Mouse (Mus musculus): Measurements from ENCODE around the gene 1110025L11Rik. TPM values are rescaled to one million over a fixed set of nuclear protein-coding genes. Genes with fewer than 3 reads are reported as not detected.
"Not testable (repeated sequence)": the region's sequence is repeated elsewhere in the genome, so short reads cannot be mapped to it uniquely, and the experiment has no call there.

The 1110025L11Rik gene
- not detected in 2 replicates for polyA plus RNA-seq (2011; ENCODE audit: insufficient read depth, insufficient read length, low read depth, missing spikeins)

DNA sequence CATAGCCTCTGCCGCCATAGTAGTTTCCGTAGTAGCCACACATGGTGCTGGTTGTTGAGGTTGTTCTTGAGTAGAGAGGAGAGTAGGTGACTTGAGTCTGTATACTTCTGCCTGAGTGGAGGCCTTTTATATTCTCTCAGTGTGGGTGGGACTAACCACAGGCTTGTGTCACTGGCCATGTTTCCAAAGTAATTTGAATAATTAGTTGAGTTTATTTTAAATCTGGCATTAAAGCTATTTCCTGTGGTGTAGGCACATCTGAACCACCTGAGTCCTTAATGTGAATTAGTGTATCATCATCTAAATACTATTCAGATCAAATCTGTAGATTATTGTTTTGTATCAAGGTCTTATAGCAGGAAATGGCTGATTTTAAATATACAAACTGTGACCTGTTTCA is at the start of gene 1110025L11Rik:
1110025L11Rik (minus strand) TSS at position 101 of the 400 bp plus-strand sequence.
- not testable (repeated sequence) for H3K27me3 ChIP-seq (ENCODE audit: control insufficient read depth, insufficient read depth, low read length, poor library complexity, severe bottlenecking); H3K36me3 ChIP-seq (ENCODE audit: control insufficient read depth, insufficient read depth, low read length, poor library complexity, severe bottlenecking); H3K9ac ChIP-seq (ENCODE audit: low read depth, poor library complexity, severe bottlenecking); H3K27ac ChIP-seq (ENCODE audit: insufficient read depth, low read length); H3K4me3 ChIP-seq (ENCODE audit: low read depth, low read length); H3K9me3 ChIP-seq (replicated peaks; ENCODE audit: control insufficient read depth, insufficient read depth, low read length, poor library complexity, severe bottlenecking); H3K4me1 ChIP-seq (ENCODE audit: control insufficient read depth, insufficient read depth, low read length)

DNA sequence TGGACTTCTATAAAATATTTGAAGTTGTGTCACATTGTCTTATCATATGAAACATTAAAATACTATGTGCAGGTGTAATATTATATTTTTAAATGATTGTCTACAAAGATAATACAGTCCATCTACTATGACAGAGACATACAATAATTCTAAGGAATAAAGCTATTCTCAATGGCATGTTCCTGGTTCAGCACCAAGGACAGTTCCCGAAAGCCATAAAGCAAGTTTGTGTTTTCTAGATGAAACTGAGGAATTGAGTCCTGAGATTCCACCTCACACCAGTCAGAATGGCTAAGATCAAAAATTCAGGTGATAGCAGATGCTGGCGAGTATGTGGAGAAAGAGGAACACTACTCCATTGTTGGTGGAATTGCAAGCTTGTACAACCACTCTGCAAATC is 7.2 kb upstream of the 1110025L11Rik start:
- H3K36me3 ChIP-seq (ENCODE audit: control insufficient read depth, insufficient read depth, low read length, poor library complexity, severe bottlenecking); H3K9ac ChIP-seq (ENCODE audit: low read depth, poor library complexity, severe bottlenecking); H3K27me3 ChIP-seq (ENCODE audit: control insufficient read depth, insufficient read depth, low read length, poor library complexity, severe bottlenecking); H3K9me3 ChIP-seq (replicated peaks; ENCODE audit: control insufficient read depth, insufficient read depth, low read length, poor library complexity, severe bottlenecking); H3K4me1 ChIP-seq (ENCODE audit: control insufficient read depth, insufficient read depth, low read length); H3K27ac ChIP-seq (ENCODE audit: insufficient read depth, low read length); H3K4me3 ChIP-seq (ENCODE audit: low read depth, low read length): not testable (repeated sequence)

GRCm38 (mm10) chr16:89047783-89048182 is 16.0 kb downstream of the 1110025L11Rik start, which contains the start of gene Krtap6-5:
Gene Krtap6-5, minus strand, starts transcription at chr16:89047883.
- no peaks in the 10 kb centered on the region for H3K27me3 ChIP-seq (ENCODE audit: control insufficient read depth, insufficient read depth, low read length, poor library complexity, severe bottlenecking)
- H3K9ac ChIP-seq (ENCODE audit: low read depth, poor library complexity, severe bottlenecking), result no peak within 1 kb of the TSS
- no peak for TF ChIP-seq POLR2A (IDR thresholded peaks at IDR 0.05; ENCODE audit: insufficient read depth, low read length)
- no peak for TF ChIP-seq EP300 (IDR thresholded peaks at IDR 0.05; ENCODE audit: insufficient read depth, low read depth, low read length)
- no peaks in the 10 kb centered on the region for H3K4me1 ChIP-seq (ENCODE audit: control insufficient read depth, insufficient read depth, low read length)
- H3K36me3 ChIP-seq (ENCODE audit: control insufficient read depth, insufficient read depth, low read length, poor library complexity, severe bottlenecking), result no peaks in the 10 kb centered on the region
- no peak within 1 kb of the TSS for H3K27ac ChIP-seq (ENCODE audit: insufficient read depth, low read length)
- H3K4me3 ChIP-seq (ENCODE audit: low read depth, low read length), result no peak within 1 kb of the TSS
- no peaks in the 10 kb centered on the region for H3K9me3 ChIP-seq (replicated peaks; ENCODE audit: control insufficient read depth, insufficient read depth, low read length, poor library complexity, severe bottlenecking)

DNA sequence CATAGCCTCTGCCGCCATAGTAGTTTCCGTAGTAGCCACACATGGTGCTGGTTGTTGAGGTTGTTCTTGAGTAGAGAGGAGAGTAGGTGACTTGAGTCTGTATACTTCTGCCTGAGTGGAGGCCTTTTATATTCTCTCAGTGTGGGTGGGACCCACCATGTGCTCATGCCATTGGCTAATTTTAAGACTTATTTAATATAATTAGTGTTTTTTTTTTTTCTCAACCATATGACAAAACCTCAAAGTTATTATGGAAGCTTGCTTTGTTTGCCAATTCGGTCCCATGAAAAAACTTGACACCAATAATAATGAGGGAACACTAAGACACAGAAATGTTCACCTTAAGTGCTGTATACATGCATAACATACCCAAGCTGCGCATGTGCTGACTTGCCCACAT is 22.4 kb downstream of the 1110025L11Rik start, which contains the start of gene Gm10228:
Gm10228 (minus strand) TSS at position 101 of the 400 bp plus-strand sequence.
- H3K36me3 ChIP-seq (ENCODE audit: control insufficient read depth, insufficient read depth, low read length, poor library complexity, severe bottlenecking); H3K9ac ChIP-seq (ENCODE audit: low read depth, poor library complexity, severe bottlenecking); H3K4me1 ChIP-seq (ENCODE audit: control insufficient read depth, insufficient read depth, low read length); H3K9me3 ChIP-seq (replicated peaks; ENCODE audit: control insufficient read depth, insufficient read depth, low read length, poor library complexity, severe bottlenecking); H3K27me3 ChIP-seq (ENCODE audit: control insufficient read depth, insufficient read depth, low read length, poor library complexity, severe bottlenecking); H3K4me3 ChIP-seq (ENCODE audit: low read depth, low read length); H3K27ac ChIP-seq (ENCODE audit: insufficient read depth, low read length): not testable (repeated sequence)

DNA sequence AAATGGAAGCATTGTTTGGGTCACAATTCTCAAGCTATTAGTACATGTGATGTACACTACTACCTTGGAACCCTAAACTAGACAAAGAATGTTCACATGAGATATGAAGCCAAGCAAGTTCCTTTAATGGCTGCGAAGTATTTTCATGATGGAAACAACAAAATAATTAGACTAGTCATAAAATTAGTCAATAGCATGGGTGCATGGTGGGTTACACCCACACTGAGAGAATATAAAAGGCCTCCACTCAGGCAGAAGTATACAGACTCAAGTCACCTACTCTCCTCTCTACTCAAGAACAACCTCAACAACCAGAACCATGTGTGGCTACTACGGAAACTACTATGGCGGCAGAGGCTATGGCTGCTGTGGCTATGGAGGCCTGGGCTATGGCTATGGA is 32.4 kb downstream of the 1110025L11Rik start, which contains the start of gene Krtap6-1:
Krtap6-1 (plus strand) TSS at position 301 of the 400 bp plus-strand sequence.
- not testable (repeated sequence) for H3K27me3 ChIP-seq (ENCODE audit: control insufficient read depth, insufficient read depth, low read length, poor library complexity, severe bottlenecking); H3K9ac ChIP-seq (ENCODE audit: low read depth, poor library complexity, severe bottlenecking); H3K36me3 ChIP-seq (ENCODE audit: control insufficient read depth, insufficient read depth, low read length, poor library complexity, severe bottlenecking); H3K27ac ChIP-seq (ENCODE audit: insufficient read depth, low read length); H3K4me1 ChIP-seq (ENCODE audit: control insufficient read depth, insufficient read depth, low read length); H3K4me3 ChIP-seq (ENCODE audit: low read depth, low read length); H3K9me3 ChIP-seq (replicated peaks; ENCODE audit: control insufficient read depth, insufficient read depth, low read length, poor library complexity, severe bottlenecking)

DNA sequence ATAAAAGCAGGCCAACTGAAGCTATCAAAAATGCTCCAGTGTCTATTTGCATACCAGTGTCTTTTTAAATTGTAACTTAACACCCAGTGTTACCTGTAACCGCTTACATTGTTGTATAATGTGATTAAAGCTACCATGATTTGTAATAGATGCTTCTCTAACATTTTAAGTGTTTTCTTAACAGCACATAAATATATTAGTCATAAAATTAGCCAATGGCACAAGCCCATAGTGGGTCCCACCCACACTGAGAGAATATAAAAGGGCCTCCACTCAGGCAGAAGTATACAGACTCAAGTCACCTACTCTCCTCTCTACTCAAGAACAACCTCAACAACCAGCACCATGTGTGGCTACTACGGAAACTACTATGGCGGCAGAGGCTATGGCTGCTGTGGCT is 48.8 kb downstream of the 1110025L11Rik start, which contains the start of gene Gm10229:
Gm10229 (plus strand) TSS at position 301 of the 400 bp plus-strand sequence.
- not testable (repeated sequence) for H3K27me3 ChIP-seq (ENCODE audit: control insufficient read depth, insufficient read depth, low read length, poor library complexity, severe bottlenecking); H3K27ac ChIP-seq (ENCODE audit: insufficient read depth, low read length); H3K9ac ChIP-seq (ENCODE audit: low read depth, poor library complexity, severe bottlenecking); H3K4me3 ChIP-seq (ENCODE audit: low read depth, low read length); H3K9me3 ChIP-seq (replicated peaks; ENCODE audit: control insufficient read depth, insufficient read depth, low read length, poor library complexity, severe bottlenecking); H3K4me1 ChIP-seq (ENCODE audit: control insufficient read depth, insufficient read depth, low read length); H3K36me3 ChIP-seq (ENCODE audit: control insufficient read depth, insufficient read depth, low read length, poor library complexity, severe bottlenecking)

GRCm38 (mm10) chr16:89013973-89014372 is 49.8 kb downstream of the 1110025L11Rik start:
- Histone ChIP-seq H3K27me3 (ENCODE audit: control insufficient read depth, insufficient read depth, low read length, poor library complexity, severe bottlenecking) (no peaks in the 10 kb centered on the region), H3K27ac (ENCODE audit: insufficient read depth, low read length) (no peak overlapping the region), H3K36me3 (ENCODE audit: control insufficient read depth, insufficient read depth, low read length, poor library complexity, severe bottlenecking) (no peaks in the 10 kb centered on the region), H3K4me1 (ENCODE audit: control insufficient read depth, insufficient read depth, low read length) (no peaks in the 10 kb centered on the region), H3K9ac (ENCODE audit: low read depth, poor library complexity, severe bottlenecking) (no peak overlapping the region), H3K9me3 (replicated peaks; ENCODE audit: control insufficient read depth, insufficient read depth, low read length, poor library complexity, severe bottlenecking) (no peaks in the 10 kb centered on the region), H3K4me3 (ENCODE audit: low read depth, low read length) (no peak overlapping the region)
- no peak for TF ChIP-seq EP300 (IDR thresholded peaks at IDR 0.05; ENCODE audit: insufficient read depth, low read depth, low read length)
- no peak for TF ChIP-seq POLR2A (IDR thresholded peaks at IDR 0.05; ENCODE audit: insufficient read depth, low read length)
- no peak for TF ChIP-seq CTCF (IDR thresholded peaks at IDR 0.05; ENCODE audit: low read depth, low read length)

Other genes with a start within 250 kb of the 1110025L11Rik start
- not detected in 2 replicates for gene Krtap15, start 243.8 kb downstream of the 1110025L11Rik start, polyA plus RNA-seq (2011; ENCODE audit: insufficient read depth, insufficient read length, low read depth, missing spikeins)
- not detected in 2 replicates for gene Krtap14, start 237.9 kb downstream of the 1110025L11Rik start, polyA plus RNA-seq (2011; ENCODE audit: insufficient read depth, insufficient read length, low read depth, missing spikeins)
- not detected in 2 replicates for gene Krtap19-1, start 194.6 kb downstream of the 1110025L11Rik start, polyA plus RNA-seq (2011; ENCODE audit: insufficient read depth, insufficient read length, low read depth, missing spikeins)
- not detected in 2 replicates for gene Krtap19-2, start 189.7 kb downstream of the 1110025L11Rik start, polyA plus RNA-seq (2011; ENCODE audit: insufficient read depth, insufficient read length, low read depth, missing spikeins)
- not detected in 2 replicates for gene Krtap19-3, start 186.0 kb downstream of the 1110025L11Rik start, polyA plus RNA-seq (2011; ENCODE audit: insufficient read depth, insufficient read length, low read depth, missing spikeins)
- gene Krtap19-4, start 178.9 kb downstream of the 1110025L11Rik start, polyA plus RNA-seq (2011; ENCODE audit: insufficient read depth, insufficient read length, low read depth, missing spikeins), result not detected in 2 replicates
- not detected in 2 replicates for gene Krtap19-5, start 167.5 kb downstream of the 1110025L11Rik start, polyA plus RNA-seq (2011; ENCODE audit: insufficient read depth, insufficient read length, low read depth, missing spikeins)
- not detected in 2 replicates for gene Krtap19-9b, start 131.7 kb downstream of the 1110025L11Rik start, polyA plus RNA-seq (2011; ENCODE audit: insufficient read depth, insufficient read length, low read depth, missing spikeins)
- gene Krtap16-3, start 101.1 kb downstream of the 1110025L11Rik start, polyA plus RNA-seq (2011; ENCODE audit: insufficient read depth, insufficient read length, low read depth, missing spikeins), result not detected in 2 replicates
- gene Krtap22-2, start 53.2 kb downstream of the 1110025L11Rik start, polyA plus RNA-seq (2011; ENCODE audit: insufficient read depth, insufficient read length, low read depth, missing spikeins), result not detected in 2 replicates
- not detected in 2 replicates for gene Gm10229, start 48.7 kb downstream of the 1110025L11Rik start, polyA plus RNA-seq (2011; ENCODE audit: insufficient read depth, insufficient read length, low read depth, missing spikeins)
- not detected in 2 replicates for gene Krtap6-1, start 32.3 kb downstream of the 1110025L11Rik start, polyA plus RNA-seq (2011; ENCODE audit: insufficient read depth, insufficient read length, low read depth, missing spikeins)
- gene Gm10228, start 22.5 kb downstream of the 1110025L11Rik start, polyA plus RNA-seq (2011; ENCODE audit: insufficient read depth, insufficient read length, low read depth, missing spikeins), result not detected in 2 replicates
- not detected in 2 replicates for gene Krtap6-5, start 16.1 kb downstream of the 1110025L11Rik start, polyA plus RNA-seq (2011; ENCODE audit: insufficient read depth, insufficient read length, low read depth, missing spikeins)
- not detected in 2 replicates for gene Krtap6-3, start 20.0 kb upstream of the 1110025L11Rik start, polyA plus RNA-seq (2011; ENCODE audit: insufficient read depth, insufficient read length, low read depth, missing spikeins)
- gene Gm6358, start 76.8 kb upstream of the 1110025L11Rik start, polyA plus RNA-seq (2011; ENCODE audit: insufficient read depth, insufficient read length, low read depth, missing spikeins), result not detected in 2 replicates
- gene Gm10061, start 87.1 kb upstream of the 1110025L11Rik start, polyA plus RNA-seq (2011; ENCODE audit: insufficient read depth, insufficient read length, low read depth, missing spikeins), result not detected in 2 replicates
- not detected in 2 replicates for gene Gm9789, start 94.0 kb upstream of the 1110025L11Rik start, polyA plus RNA-seq (2011; ENCODE audit: insufficient read depth, insufficient read length, low read depth, missing spikeins)
- not detected in 2 replicates for gene Gm7735, start 105.5 kb upstream of the 1110025L11Rik start, polyA plus RNA-seq (2011; ENCODE audit: insufficient read depth, insufficient read length, low read depth, missing spikeins)
- not detected in 2 replicates for gene 1110057P08Rik, start 110.7 kb upstream of the 1110025L11Rik start, polyA plus RNA-seq (2011; ENCODE audit: insufficient read depth, insufficient read length, low read depth, missing spikeins)
- gene Krtap20-2, start 141.9 kb upstream of the 1110025L11Rik start, polyA plus RNA-seq (2011; ENCODE audit: insufficient read depth, insufficient read length, low read depth, missing spikeins), result not detected in 2 replicates